Mouse (Mus musculus) granulocyte monocyte progenitor cell, adult 5-6 weeks (primary cell): Measurements from ENCODE around the gene Gsta2. TPM values are rescaled to one million over a fixed set of nuclear protein-coding genes. Genes with fewer than 3 reads are reported as not detected.
A peak's percentile ranks its signal among the peaks of the same experiment; 100 is the strongest.
"Not testable (repeated sequence)": the region's sequence is repeated elsewhere in the genome, so short reads cannot be mapped to it uniquely, and the experiment has no call there.

Source experiments
- ATAC-seq: replicated peaks from 2 replicates; pipeline ENCODE4 v1.8.0; 2016; ENCODE audit warnings: mild to moderate bottlenecking, moderate TSS enrichment, inconsistent platforms; ENCODE audit not compliant: poor library complexity, severe bottlenecking
- total RNA-seq, 2 experiments: library from RNA; stranded (forward) in 1 of 2; stranded (reverse) in 1 of 2; fragments of 200-712, 200-1000 nt in 1 of 2; fragments of >200 nt in 1 of 2; fragmentation: Nextera tagmentation in 1 of 2; gene quantifications; 2 replicates each; pipeline ENCODE4 v1.2.3; 2014 to 2017

Gene Gsta2
- total RNA-seq, 2 experiments from 2014 or later: not detected

GRCm38 (mm10) chr9:78319499-78319898 is 36.1 kb downstream of the Gsta2 start:
- ATAC-seq: no peak

- no peak for ATAC-seq
Measured at GRCm38 (mm10) chr9:78314696-78315095, 40.9 kb downstream of the Gsta2 start, which contains the start of gene Omt2a. Omt2a (minus strand) TSS chr9:78314796.

- not testable (repeated sequence) for ATAC-seq
Measured at GRCm38 (mm10) chr9:78308122-78308521, 47.5 kb downstream of the Gsta2 start.

GRCm38 (mm10) chr9:78299143-78299542 is 56.4 kb downstream of the Gsta2 start:
- not testable (repeated sequence) for ATAC-seq

- no peak for ATAC-seq
Measured at GRCm38 (mm10) chr9:78298232-78298631, 57.4 kb downstream of the Gsta2 start.

GRCm38 (mm10) chr9:78296089-78296488 is 59.5 kb downstream of the Gsta2 start:
- peak; percentile 68 for ATAC-seq

GRCm38 (mm10) chr9:78294781-78295180 is 60.8 kb downstream of the Gsta2 start:
- ATAC-seq: not testable (repeated sequence)

- not testable (repeated sequence) for ATAC-seq
Measured at GRCm38 (mm10) chr9:78293683-78294082, 61.9 kb downstream of the Gsta2 start.

- ATAC-seq: not testable (repeated sequence)
Measured at GRCm38 (mm10) chr9:78292462-78292861, 63.1 kb downstream of the Gsta2 start.

- ATAC-seq: not testable (repeated sequence)
Measured at GRCm38 (mm10) chr9:78289723-78290122, 65.9 kb downstream of the Gsta2 start, which contains the start of gene Gm10639. Gm10639 (plus strand) TSS chr9:78289923.

- not testable (repeated sequence) for ATAC-seq
Measured at GRCm38 (mm10) chr9:78289063-78289462, 66.5 kb downstream of the Gsta2 start.

- ATAC-seq: not testable (repeated sequence)
Measured at GRCm38 (mm10) chr9:78282002-78282711, 73.4 kb downstream of the Gsta2 start.

Other genes starting within 250 kb of the Gsta2 start
- gene Fbxo9, start 246.7 kb downstream of the Gsta2 start, total RNA-seq (2014; fragmentation: Nextera tagmentation): 50.6 and 67.0 TPM in 2 replicates
- 42.1 and 54.5 TPM in 2 replicates for gene Fbxo9, start 246.7 kb downstream of the Gsta2 start, total RNA-seq (2017)
- 11.8 and 15.4 TPM in 2 replicates for gene Ick, start 246.6 kb downstream of the Gsta2 start, total RNA-seq (2014; fragmentation: Nextera tagmentation)
- 8.4 and 13.1 TPM in 2 replicates for gene Ick, start 246.6 kb downstream of the Gsta2 start, total RNA-seq (2017)
- 1.9 and 3.4 TPM in 2 replicates for gene Gsta4, start 173.0 kb downstream of the Gsta2 start, total RNA-seq (2014; fragmentation: Nextera tagmentation)
- gene Gsta4, start 173.0 kb downstream of the Gsta2 start, total RNA-seq (2017): 2.0 and 2.8 TPM in 2 replicates
- not detected in 2 replicates for gene Gsta1, start 125.1 kb downstream of the Gsta2 start, total RNA-seq (2014; fragmentation: Nextera tagmentation)
- gene Gsta1, start 125.1 kb downstream of the Gsta2 start, total RNA-seq (2017): not detected in 2 replicates
- not detected in 2 replicates for gene Gm3776, start 98.7 kb downstream of the Gsta2 start, total RNA-seq (2014; fragmentation: Nextera tagmentation)
- not detected in 2 replicates for gene Gm3776, start 98.7 kb downstream of the Gsta2 start, total RNA-seq (2017)
- gene Gm10639, start 65.9 kb downstream of the Gsta2 start, total RNA-seq (2014; fragmentation: Nextera tagmentation): not detected in 2 replicates
- gene Gm10639, start 65.9 kb downstream of the Gsta2 start, total RNA-seq (2017): not detected in 2 replicates
- not detected in 2 replicates for gene Omt2a, start 41.0 kb downstream of the Gsta2 start, total RNA-seq (2014; fragmentation: Nextera tagmentation)
- not detected in 2 replicates for gene Omt2a, start 41.0 kb downstream of the Gsta2 start, total RNA-seq (2017)
- not detected in 2 replicates for gene Omt2b, start 28.2 kb downstream of the Gsta2 start, total RNA-seq (2014; fragmentation: Nextera tagmentation)
- gene Omt2b, start 28.2 kb downstream of the Gsta2 start, total RNA-seq (2017): not detected in 2 replicates
- not detected in 2 replicates for gene Dppa5a, start 12.4 kb upstream of the Gsta2 start, total RNA-seq (2014; fragmentation: Nextera tagmentation)
- gene Dppa5a, start 12.4 kb upstream of the Gsta2 start, total RNA-seq (2017): not detected in 2 replicates
- not detected in 2 replicates for gene Ooep, start 22.9 kb upstream of the Gsta2 start, total RNA-seq (2014; fragmentation: Nextera tagmentation)
- gene Ooep, start 22.9 kb upstream of the Gsta2 start, total RNA-seq (2017): not detected in 2 replicates
- 0.28 TPM in 1 of 2 replicates, not detected in the other for gene Ddx43, start 40.0 kb upstream of the Gsta2 start, total RNA-seq (2014; fragmentation: Nextera tagmentation)
- 0.04 TPM in 1 of 2 replicates, not detected in the other for gene Ddx43, start 40.0 kb upstream of the Gsta2 start, total RNA-seq (2017)
- 23.1 and 24.9 TPM in 2 replicates for gene Cgas, start 87.4 kb upstream of the Gsta2 start, total RNA-seq (2014; fragmentation: Nextera tagmentation)
- 20.1 and 23.2 TPM in 2 replicates for gene Cgas, start 87.4 kb upstream of the Gsta2 start, total RNA-seq (2017)
- gene Mto1, start 92.4 kb upstream of the Gsta2 start, total RNA-seq (2014; fragmentation: Nextera tagmentation): 27.8 and 43.2 TPM in 2 replicates
- gene Mto1, start 92.4 kb upstream of the Gsta2 start, total RNA-seq (2017): 30.2 and 31.5 TPM in 2 replicates
- gene Gm17324, start 93.0 kb upstream of the Gsta2 start, total RNA-seq (2014; fragmentation: Nextera tagmentation): not detected in 2 replicates
- gene Gm17324, start 93.0 kb upstream of the Gsta2 start, total RNA-seq (2017): 0.46 TPM in 1 of 2 replicates, not detected in the other
- 11,615 and 12,636 TPM in 2 replicates for gene Eef1a1, start 133.4 kb upstream of the Gsta2 start, total RNA-seq (2014; fragmentation: Nextera tagmentation)
- 9,337 and 10,965 TPM in 2 replicates for gene Eef1a1, start 133.4 kb upstream of the Gsta2 start, total RNA-seq (2017)
- 5.5 and 11.3 TPM in 2 replicates for gene Slc17a5, start 232.3 kb upstream of the Gsta2 start, total RNA-seq (2014; fragmentation: Nextera tagmentation)
- gene Slc17a5, start 232.3 kb upstream of the Gsta2 start, total RNA-seq (2017): 8.9 and 11.5 TPM in 2 replicates